Mouse (Mus musculus): ENCODE measurements at regions not wholly inside any gene's neighbourhood (a gene's known extent, or its start where the extent isn't known, plus 50 kb on each side); places are given as distances from the start of the nearest gene placed in this dataset.

DNA sequence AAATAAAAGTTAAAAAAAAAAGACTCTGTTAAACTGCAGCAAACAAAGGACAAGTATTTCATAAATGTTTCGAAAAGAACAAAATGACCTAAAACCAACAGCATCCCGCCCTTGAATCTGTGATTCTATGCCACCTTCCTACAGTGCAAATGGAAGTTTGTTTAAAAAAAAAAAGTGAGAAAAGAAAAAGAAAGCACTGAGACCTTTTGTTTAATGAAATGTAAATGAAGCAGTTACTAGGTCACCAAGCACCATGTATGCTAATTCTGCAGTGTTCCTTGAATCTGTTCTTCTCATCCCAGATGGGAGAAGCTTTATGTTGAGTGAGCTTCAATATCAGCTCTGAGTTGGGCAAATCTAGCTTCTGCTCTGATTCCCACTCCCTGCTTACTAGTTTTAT, 64.8 kb downstream of the Dnajb9 start:
- no peak overlapping the region for H3K4me2 ChIP-seq (replicated peaks)
- no peaks in the 10 kb centered on the region for H3K9me3 ChIP-seq (replicated peaks)
- no peak for ATAC-seq (ENCODE audit: low FRiP score)
- H3K4me3 ChIP-seq = no peak overlapping the region
- no peaks in the 10 kb centered on the region for H3K36me3 ChIP-seq
- no peak overlapping the region for H3K27ac ChIP-seq
- H3K9ac ChIP-seq = no peak overlapping the region
- H3K27me3 ChIP-seq = no peaks in the 10 kb centered on the region
- H3K4me1 ChIP-seq = no peaks in the 10 kb centered on the region
- WGBS = 92% methylated on average over 2 of the region's 2 CpGs

DNA sequence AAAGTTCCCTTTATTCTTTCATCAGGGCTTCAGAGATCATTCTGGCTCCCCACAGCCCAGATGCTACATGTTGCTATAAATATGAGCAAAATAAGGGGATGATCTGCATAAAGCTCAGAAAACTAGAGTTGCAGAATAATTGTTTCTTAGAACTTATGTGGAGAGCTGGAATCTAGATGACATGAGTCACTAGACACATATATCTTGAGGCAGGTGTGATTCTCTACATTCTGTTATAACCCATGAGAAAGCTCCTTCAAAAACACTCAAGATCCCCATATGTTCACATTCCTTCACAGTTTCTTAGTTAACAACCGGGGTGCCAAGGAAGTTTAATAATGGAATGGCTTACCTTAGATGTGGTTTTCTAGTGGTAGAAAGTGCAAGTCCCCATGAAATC, 71.1 kb downstream of the Dnajb9 start:
- no peak overlapping the region for H3K4me2 ChIP-seq (replicated peaks)
- ATAC-seq (ENCODE audit: low FRiP score) = no peak
- H3K9ac ChIP-seq = no peak overlapping the region
- H3K27me3 ChIP-seq = no peaks in the 10 kb centered on the region
- no peaks in the 10 kb centered on the region for H3K36me3 ChIP-seq
- H3K4me3 ChIP-seq = no peak overlapping the region
- no peaks in the 10 kb centered on the region for H3K4me1 ChIP-seq
- 100% methylated on average over 1 of the region's 1 CpGs for WGBS
- H3K9me3 ChIP-seq (replicated peaks) = no peaks in the 10 kb centered on the region
- no peak overlapping the region for H3K27ac ChIP-seq

DNA sequence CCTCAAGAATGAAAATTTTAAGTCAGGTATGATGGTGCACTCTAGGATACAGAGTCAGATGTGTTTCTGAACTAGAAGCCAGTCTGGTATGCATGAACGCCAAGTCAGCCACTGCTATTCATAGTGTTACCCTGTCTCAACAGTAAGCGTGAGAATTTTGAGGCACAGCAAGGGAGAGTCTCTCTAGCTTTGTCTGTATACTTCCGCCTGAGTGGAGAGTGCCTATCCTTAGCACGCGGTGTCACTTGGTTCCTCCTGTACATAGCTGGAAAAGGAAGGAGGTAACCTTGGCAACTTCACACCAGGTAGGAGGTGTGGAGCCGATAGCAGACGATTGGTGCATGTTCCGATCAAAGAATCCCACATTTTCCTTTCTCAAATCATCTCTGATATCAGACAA, 81.3 kb downstream of the Dnajb9 start:
- WGBS = 85% methylated on average over 8 of the region's 8 CpGs
- H3K36me3 ChIP-seq = no peaks in the 10 kb centered on the region
- no peak for ATAC-seq (ENCODE audit: low FRiP score)

DNA sequence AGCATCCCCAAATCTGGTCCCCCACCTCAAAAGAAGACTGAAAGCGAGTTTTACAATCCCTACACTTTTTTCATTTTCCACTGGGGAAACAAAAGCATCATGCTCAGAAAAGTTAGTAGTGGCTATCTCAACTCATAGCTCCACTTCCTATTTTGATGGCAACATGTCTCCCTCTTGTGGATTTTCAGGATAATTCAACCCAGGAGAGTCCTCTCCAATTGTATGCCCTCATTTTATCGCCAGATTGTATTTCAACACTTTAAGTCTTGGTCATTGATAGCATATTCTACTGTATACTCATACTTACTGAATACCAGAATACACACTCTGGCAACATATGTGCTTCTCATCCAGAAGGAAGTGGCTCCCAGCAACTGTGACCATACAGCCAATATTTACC, 105.0 kb downstream of the Dnajb9 start:
- Histone ChIP-seq H3K9me3 (replicated peaks) (no peaks in the 10 kb centered on the region), H3K27ac (no peak overlapping the region), H3K4me2 (replicated peaks) (no peak overlapping the region), H3K4me3 (no peak overlapping the region), H3K4me1 (no peaks in the 10 kb centered on the region), H3K9ac (no peak overlapping the region), H3K27me3 (no peaks in the 10 kb centered on the region), H3K36me3 (no peaks in the 10 kb centered on the region)
- ATAC-seq (ENCODE audit: low FRiP score) = no peak
- WGBS = 46% methylated on average over 2 of the region's 2 CpGs

More for the DNA sequence above, 81.3 kb downstream of the Dnajb9 start:
- no peak overlapping the region for H3K4me3 ChIP-seq
- no peak overlapping the region for H3K4me2 ChIP-seq (replicated peaks)
- no peaks in the 10 kb centered on the region for H3K9me3 ChIP-seq (replicated peaks)
- H3K27me3 ChIP-seq = no peaks in the 10 kb centered on the region
- H3K27ac ChIP-seq = no peak overlapping the region
- no peaks in the 10 kb centered on the region for H3K4me1 ChIP-seq
- H3K9ac ChIP-seq = no peak overlapping the region

DNA sequence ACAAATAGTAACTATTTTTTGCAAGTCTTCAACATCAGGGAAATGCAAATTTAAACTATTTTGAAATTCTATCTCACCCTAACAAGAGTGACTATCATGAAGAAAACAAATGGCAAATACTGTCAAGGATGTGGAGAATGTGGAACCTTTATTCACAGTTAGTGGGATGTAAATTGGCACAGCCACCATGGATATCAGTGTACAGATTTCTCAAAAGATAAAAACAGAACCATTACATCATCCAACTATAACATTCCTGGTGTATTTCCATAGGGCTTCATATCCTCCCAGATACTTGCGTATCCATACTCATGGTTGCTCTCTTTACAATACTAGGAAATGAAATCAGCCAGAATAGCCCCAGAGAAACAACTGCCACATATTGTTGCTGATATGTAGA, 110.9 kb downstream of the Dnajb9 start:
- no peaks in the 10 kb centered on the region for H3K9me3 ChIP-seq (replicated peaks)
- H3K27ac ChIP-seq = no peak overlapping the region
- H3K27me3 ChIP-seq = no peaks in the 10 kb centered on the region
- no peaks in the 10 kb centered on the region for H3K4me1 ChIP-seq
- no peak for ATAC-seq (ENCODE audit: low FRiP score)
- no peaks in the 10 kb centered on the region for H3K36me3 ChIP-seq
- no peak overlapping the region for H3K9ac ChIP-seq
- H3K4me2 ChIP-seq (replicated peaks) = no peak overlapping the region
- WGBS = 91% methylated on average over 1 of the region's 1 CpGs
- no peak overlapping the region for H3K4me3 ChIP-seq

DNA sequence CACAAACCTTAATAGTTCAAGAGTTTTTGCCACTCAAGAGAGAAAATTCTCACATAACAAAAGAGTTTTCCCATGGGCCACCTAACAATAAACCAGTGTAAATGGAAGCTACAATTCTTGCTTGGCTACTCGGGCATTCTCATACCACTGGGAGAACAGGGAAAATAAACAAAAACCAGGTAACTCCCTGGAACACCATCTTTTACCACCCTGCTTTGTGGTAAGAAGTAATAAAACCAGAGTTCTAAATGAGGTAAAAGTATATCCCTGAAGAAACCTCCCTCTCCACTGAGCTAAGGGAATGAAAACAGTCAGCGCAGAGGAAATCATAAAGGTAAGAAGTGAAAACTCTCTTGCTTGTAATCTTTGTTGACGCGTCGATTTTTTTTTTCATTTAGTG, 138.4 kb downstream of the Dnajb9 start:
- no peak overlapping the region for H3K27ac ChIP-seq
- no peak overlapping the region for H3K9ac ChIP-seq
- H3K27me3 ChIP-seq = no peaks in the 10 kb centered on the region
- no peaks in the 10 kb centered on the region for H3K9me3 ChIP-seq (replicated peaks)
- H3K4me2 ChIP-seq (replicated peaks) = no peak overlapping the region
- ATAC-seq (ENCODE audit: low FRiP score) = no peak
- no peak overlapping the region for H3K4me3 ChIP-seq
- no peaks in the 10 kb centered on the region for H3K36me3 ChIP-seq
- 87% methylated on average over 5 of the region's 5 CpGs for WGBS
- no peaks in the 10 kb centered on the region for H3K4me1 ChIP-seq

DNA sequence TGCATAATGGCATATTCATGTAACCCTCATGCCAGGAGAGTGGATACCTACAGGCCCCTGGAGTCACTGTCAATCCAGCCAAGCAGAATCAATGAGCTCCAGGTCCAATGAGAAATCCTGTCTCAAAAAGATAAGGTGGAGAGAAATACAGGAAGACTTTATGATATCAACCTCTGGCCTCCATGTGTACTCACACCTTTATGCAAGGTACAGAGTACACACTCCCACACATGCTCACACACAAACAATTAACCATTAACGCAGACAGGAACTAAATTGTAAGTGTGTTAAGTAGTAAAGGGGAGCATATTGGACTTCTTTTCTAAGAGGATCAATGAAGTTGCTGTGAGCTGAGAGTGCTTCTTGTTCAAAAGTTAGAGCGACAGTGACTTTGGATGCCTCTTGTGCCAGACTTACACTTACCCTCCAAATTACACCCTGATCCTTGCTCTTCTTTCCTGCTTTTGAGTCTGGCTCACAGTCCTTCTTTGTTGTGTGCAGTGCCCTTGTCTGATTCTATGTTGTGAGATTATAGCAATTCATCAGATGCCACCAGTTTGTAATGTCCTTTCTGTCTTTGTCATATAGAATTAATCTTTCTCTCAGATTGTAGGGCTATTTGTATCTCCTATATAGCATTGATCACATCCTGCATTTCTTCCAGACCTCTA, 153.5 kb downstream of the Dnajb9 start:
- H3K27ac ChIP-seq = no peak overlapping the region
- no peak for ATAC-seq (ENCODE audit: low FRiP score)

DNA sequence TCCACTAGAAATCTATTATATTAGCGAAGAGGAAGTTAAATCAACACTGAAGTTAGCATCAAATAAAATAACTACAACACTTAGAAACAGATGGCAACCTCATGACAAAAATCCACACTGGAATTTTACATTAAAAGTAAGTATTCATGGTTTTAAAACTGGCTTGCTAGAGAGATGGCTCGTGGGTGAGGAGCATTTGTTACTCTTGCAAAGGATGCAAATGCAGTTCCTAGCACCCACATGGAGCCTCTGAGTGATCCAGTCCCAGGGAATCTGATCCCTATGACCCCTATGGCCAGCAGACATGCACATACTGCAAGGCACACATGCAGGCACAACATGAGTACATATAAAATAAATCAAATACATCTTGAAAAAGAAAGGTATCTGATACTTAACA, 164.3 kb downstream of the Dnajb9 start:
- WGBS = 75% methylated on average over 2 of the region's 2 CpGs
- Histone ChIP-seq H3K4me3 (no peak overlapping the region), H3K36me3 (no peaks in the 10 kb centered on the region), H3K27ac (no peak overlapping the region), H3K9me3 (replicated peaks) (no peaks in the 10 kb centered on the region), H3K4me1 (0 out of 2 replicates have a peak, but pooled peaks cover 4% of the 10 kb centered on the region), H3K9ac (no peak overlapping the region), H3K4me2 (replicated peaks) (no peak overlapping the region), H3K27me3 (no peaks in the 10 kb centered on the region)
- ATAC-seq (ENCODE audit: low FRiP score) = no peak

More for the DNA sequence above, 153.5 kb downstream of the Dnajb9 start:
- Histone ChIP-seq H3K27me3 (no peaks in the 10 kb centered on the region), H3K9ac (no peak overlapping the region), H3K4me3 (no peak overlapping the region), H3K36me3 (no peaks in the 10 kb centered on the region), H3K4me2 (replicated peaks) (no peak overlapping the region), H3K4me1 (no peaks in the 10 kb centered on the region), H3K9me3 (replicated peaks) (no peaks in the 10 kb centered on the region)
- WGBS = 82% methylated on average over 2 of the region's 2 CpGs

DNA sequence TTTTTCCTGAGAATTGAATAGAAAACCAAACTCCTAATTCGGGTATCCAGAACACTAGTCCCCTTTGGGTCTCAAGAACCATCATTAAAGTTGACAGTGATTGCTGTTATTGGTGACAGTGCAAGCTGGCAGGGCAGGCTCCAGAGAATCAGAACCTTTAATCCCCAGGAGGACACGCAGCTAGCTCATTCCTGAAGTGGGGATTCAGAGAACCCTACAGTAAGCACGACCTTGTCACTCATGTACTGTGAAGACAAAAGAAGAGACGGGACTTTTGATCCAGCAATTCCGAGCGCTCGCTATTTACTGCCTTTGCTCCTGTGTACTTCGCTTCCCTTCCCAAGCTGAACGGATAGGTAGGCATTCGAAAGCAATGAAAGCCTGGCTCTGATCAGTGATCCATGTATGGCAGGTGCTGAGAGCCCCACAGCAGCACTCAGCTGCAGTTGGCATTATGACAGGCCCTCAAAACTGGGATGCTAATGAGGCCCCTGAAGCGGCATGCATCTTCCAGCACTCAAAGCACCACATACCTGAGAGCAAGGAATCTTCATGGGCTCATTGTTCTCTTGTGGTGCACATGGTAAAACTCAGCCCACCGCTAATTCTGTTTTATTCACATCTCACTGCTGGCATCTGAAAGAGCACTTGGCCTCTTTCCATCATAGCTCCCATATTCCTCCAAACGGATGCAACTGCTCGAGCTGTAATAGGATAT, 165.6 kb downstream of the Dnajb9 start:
- no peaks in the 10 kb centered on the region for H3K36me3 ChIP-seq
- H3K27ac ChIP-seq = no peak overlapping the region
- no peak overlapping the region for H3K4me3 ChIP-seq
- no peaks in the 10 kb centered on the region for H3K9me3 ChIP-seq (replicated peaks)
- no peak overlapping the region for H3K4me2 ChIP-seq (replicated peaks)
- H3K27me3 ChIP-seq = no peaks in the 10 kb centered on the region
- 0 out of 2 replicates have a peak, but pooled peaks cover 4% of the 10 kb centered on the region for H3K4me1 ChIP-seq
- no peak overlapping the region for H3K9ac ChIP-seq
- ATAC-seq (ENCODE audit: low FRiP score) = 0 out of 2 replicates have a peak, but pooled peaks have one; percentile 38
- 69% methylated on average over 14 of the region's 14 CpGs for WGBS

DNA sequence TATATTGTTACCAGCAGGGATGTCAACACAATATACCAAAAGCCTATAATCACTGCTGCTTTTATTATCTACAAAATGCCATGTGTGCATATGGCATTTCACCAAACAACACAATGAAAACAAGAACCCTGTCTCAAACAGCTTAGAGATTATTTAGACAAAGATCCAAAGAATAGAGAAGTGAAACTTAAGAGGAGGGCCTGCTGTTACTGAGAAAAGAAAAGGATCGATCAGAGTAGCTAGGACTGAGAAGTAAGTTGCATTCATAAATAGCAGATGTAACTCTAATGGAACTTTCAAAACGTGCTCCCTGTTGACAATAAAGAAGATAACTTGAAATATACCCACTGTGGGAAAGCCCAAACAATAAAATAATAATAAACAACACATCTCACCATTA, 203.3 kb downstream of the Dnajb9 start:
- Histone ChIP-seq H3K4me1 (no peaks in the 10 kb centered on the region), H3K9me3 (replicated peaks) (no peaks in the 10 kb centered on the region), H3K27me3 (no peaks in the 10 kb centered on the region), H3K27ac (no peak overlapping the region), H3K36me3 (no peaks in the 10 kb centered on the region), H3K9ac (no peak overlapping the region), H3K4me3 (no peak overlapping the region), H3K4me2 (replicated peaks) (no peak overlapping the region)
- 68% methylated on average over 2 of the region's 2 CpGs for WGBS
- ATAC-seq (ENCODE audit: low FRiP score) = no peak

DNA sequence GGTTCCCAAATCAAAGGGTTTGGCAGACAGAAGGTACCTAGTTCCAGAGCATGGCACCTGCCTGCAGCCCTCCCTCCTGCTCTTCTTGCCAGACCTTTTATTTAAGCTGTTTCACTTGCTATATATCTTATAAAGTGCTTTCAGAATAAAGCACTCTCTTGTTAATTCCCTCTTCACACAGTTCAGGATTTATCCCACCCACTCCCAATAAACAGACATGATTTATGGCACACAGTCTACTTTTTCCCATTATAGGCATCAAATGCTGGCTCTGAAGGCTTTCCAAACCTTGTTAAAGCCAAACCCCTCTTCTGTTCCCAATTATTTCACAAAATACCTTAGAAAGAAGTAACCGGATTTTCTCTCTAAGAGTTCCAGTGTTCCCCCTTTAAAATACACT, 226.6 kb downstream of the Dnajb9 start:
- no peak for ATAC-seq (ENCODE audit: low FRiP score)
- Histone ChIP-seq H3K36me3 (no peaks in the 10 kb centered on the region), H3K9ac (no peak overlapping the region), H3K9me3 (replicated peaks) (no peaks in the 10 kb centered on the region), H3K4me2 (replicated peaks) (no peak overlapping the region), H3K27me3 (no peaks in the 10 kb centered on the region), H3K4me3 (no peak overlapping the region), H3K4me1 (no peaks in the 10 kb centered on the region), H3K27ac (no peak overlapping the region)
- WGBS = 94% methylated on average over 1 of the region's 1 CpGs

DNA sequence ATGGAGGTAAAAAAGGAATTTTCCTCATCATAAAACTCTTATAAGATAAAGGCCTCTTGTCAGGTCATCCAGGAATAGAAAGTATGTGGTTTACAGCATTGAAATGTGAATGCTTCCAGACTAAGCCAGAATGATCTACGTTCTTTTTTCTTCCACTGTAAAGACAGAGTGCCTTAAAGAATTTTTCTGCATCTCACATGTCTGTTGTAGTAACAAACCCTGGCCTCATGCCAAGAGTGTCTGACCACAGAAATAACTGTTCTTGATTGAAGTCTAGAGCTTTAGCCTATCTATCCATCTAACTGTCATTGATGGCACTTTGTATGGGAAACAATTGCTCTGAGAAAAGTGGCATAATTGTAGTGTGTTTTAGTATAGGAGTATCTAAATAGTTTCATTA, 246.2 kb downstream of the Dnajb9 start:
- no peak overlapping the region for H3K27ac ChIP-seq
- WGBS = 73% methylated on average over 1 of the region's 1 CpGs
- H3K9ac ChIP-seq = no peak overlapping the region

DNA sequence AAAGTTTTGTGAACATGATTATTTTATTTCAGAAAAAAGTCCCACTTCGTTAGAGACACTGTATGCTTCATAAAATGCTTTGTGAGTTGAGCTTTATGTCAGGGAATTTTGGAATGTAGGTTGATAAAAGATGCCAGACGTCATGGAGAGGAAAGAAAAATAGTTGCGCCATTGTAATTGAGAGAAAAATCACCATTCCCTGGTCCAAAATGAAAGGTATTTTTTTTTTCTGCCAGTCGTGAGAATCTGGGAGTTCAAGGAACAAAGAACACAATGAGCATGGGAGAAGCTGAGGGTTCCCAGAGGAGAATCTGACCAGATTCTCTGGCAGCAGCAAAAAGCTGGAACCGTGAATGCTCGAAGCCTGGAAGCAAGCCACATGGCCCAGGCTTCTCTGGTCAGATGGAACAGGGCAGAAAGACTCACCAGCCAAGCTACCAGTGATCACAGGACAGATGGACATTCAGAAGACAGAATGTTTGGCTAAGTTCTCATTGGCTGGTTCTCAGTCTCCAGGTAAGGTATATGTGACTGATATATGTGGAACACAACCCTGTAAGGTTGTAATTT, 247.5 kb downstream of the Dnajb9 start:
- Histone ChIP-seq H3K27me3 (no peaks in the 10 kb centered on the region), H3K9me3 (replicated peaks) (no peaks in the 10 kb centered on the region), H3K4me3 (no peak overlapping the region), H3K4me1 (no peaks in the 10 kb centered on the region), H3K9ac (no peak overlapping the region), H3K27ac (no peak overlapping the region), H3K36me3 (no peaks in the 10 kb centered on the region), H3K4me2 (replicated peaks) (no peak overlapping the region)
- no peak for ATAC-seq (ENCODE audit: low FRiP score)
- WGBS = 71% methylated on average over 6 of the region's 6 CpGs

More for the DNA sequence above, 246.2 kb downstream of the Dnajb9 start:
- no peak overlapping the region for H3K4me3 ChIP-seq
- H3K4me2 ChIP-seq (replicated peaks) = no peak overlapping the region
- ATAC-seq (ENCODE audit: low FRiP score) = no peak
- no peaks in the 10 kb centered on the region for H3K4me1 ChIP-seq
- H3K36me3 ChIP-seq = no peaks in the 10 kb centered on the region
- H3K27me3 ChIP-seq = no peaks in the 10 kb centered on the region
- H3K9me3 ChIP-seq (replicated peaks) = no peaks in the 10 kb centered on the region
